Mouse (Mus musculus) heart, embryonic 10.5 days (tissue): Measurements from ENCODE around the gene Vdac1. TPM values are rescaled to one million over a fixed set of nuclear protein-coding genes. Genes with fewer than 3 reads are reported as not detected.

Experiments used
- DNase-seq: peaks from one replicate; pipeline ENCODE4 v3.0.0-alpha.2; 2017; ENCODE audit warnings: low spot score
- H3K27ac ChIP-seq: fragments of 300-500 bp; sonication (generic); 2 replicates; pipeline ENCODE4 v1.5.1; 2016; ENCODE audit warnings: mild to moderate bottlenecking
- H3K27me3 ChIP-seq: fragments of 300-500 bp; sonication (generic); 2 replicates; pipeline ENCODE4 v1.6.1; 2016; ENCODE audit warnings: mild to moderate bottlenecking; ENCODE audit not compliant: poor library complexity, insufficient read depth, severe bottlenecking
- H3K36me3 ChIP-seq: fragments of 300-500 bp; sonication (generic); 2 replicates; pipeline ENCODE4 v1.6.1; 2016; ENCODE audit warnings: mild to moderate bottlenecking, moderate library complexity
- H3K4me1 ChIP-seq: fragments of 300-500 bp; sonication (generic); 2 replicates; pipeline ENCODE4 v1.6.1; 2016; ENCODE audit warnings: mild to moderate bottlenecking
- H3K4me3 ChIP-seq: fragments of 300-500 bp; sonication (generic); 2 replicates; pipeline ENCODE4 v1.5.1; 2016; ENCODE audit warnings: mild to moderate bottlenecking, moderate library complexity
- H3K9me3 ChIP-seq: fragments of 300-500 bp; sonication (generic); 2 replicates; pipeline ENCODE4 v1.6.1; 2016; ENCODE audit warnings: mild to moderate bottlenecking, moderate library complexity
- WGBS: fragments of 180-500 bp; shearing (Covaris S2); methylation state at CpG from one replicate; pipeline ENCODE4 v1.1.7; 2016; 5-methylcytosine and 5-hydroxymethylcytosine counted together
- polyA plus RNA-seq: library from polyadenylated mRNA; unstranded; fragments of >200 nt; fragmentation: Nextera tagmentation; extraction: Ambion mirVana; gene quantifications from 2 replicates; pipeline ENCODE4 v1.2.1, GENCODE M21; 2016

The Vdac1 gene
- 304 and 442 TPM in 2 replicates for polyA plus RNA-seq

DNA sequence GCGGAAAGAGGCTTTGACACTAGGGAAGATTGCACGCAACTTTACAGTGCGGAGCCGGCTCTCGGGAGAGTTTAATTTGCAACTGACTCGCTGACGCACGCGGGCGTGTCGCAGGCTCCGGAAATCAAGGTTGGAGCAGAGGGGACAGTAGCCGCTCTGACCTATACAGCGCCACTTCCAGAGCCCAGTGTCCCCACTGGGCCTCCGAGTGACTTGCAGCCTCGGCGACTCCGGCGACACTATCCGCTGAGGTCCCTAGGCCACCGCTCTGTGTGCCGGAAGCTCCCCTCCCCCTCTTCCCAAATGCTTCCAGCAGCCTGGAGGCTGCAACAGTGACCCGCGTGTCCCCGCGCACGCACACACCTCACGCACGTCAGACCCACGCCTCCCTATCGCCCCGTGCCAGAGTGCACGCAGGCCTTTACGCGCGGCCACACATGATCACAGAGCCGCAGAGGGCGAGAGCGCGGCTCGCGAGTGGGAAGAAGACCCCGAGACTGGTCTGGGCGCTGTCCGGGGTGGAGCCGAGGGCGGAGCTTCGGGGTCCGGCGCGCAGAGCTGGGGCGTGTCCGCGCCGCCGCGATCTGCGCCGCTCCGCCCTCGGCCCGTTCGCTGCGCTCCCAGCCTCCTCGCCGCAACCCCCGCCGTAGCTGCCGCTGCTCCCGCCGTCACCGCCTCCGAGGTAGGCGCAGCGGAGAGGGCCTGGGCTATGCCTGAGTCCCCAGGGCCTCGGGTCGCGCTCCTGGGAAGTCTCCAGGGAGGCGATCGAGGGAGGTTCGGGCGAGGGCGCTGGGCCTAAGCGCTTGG, at the start of gene Vdac1:
TSS of gene Vdac1 (plus strand) at position 390 of the 807 bp plus-strand sequence.
- DNase-seq, result peak; percentile 95
- H3K9me3 ChIP-seq, result no peaks in the 10 kb centered on the region
- peaks cover 46% of the 10 kb centered on the region for H3K4me1 ChIP-seq
- under 1% methylated on average over 84 of the region's 84 CpGs for WGBS
- peak within 1 kb of the TSS; percentile 99 for H3K27ac ChIP-seq
- no peaks in the 10 kb centered on the region for H3K27me3 ChIP-seq
- peaks cover 4% of the 10 kb centered on the region; the same call in 1 of the 2 replicates for H3K36me3 ChIP-seq
- peak within 1 kb of the TSS; percentile 98 for H3K4me3 ChIP-seq

GRCm38 (mm10) chr11:52314102-52314793, 46.4 kb upstream of the Vdac1 start:
- 0 out of 2 replicates have a peak overlapping the region, but pooled peaks have one; percentile 13 for H3K27ac ChIP-seq
- WGBS, result 10% methylated on average over 26 of the region's 26 CpGs
- no peak for DNase-seq
- H3K4me1 ChIP-seq, result peaks cover 35% of the 10 kb centered on the region
- peak overlapping the region; percentile 12; the same call in 1 of the 2 replicates for H3K4me3 ChIP-seq
- H3K36me3 ChIP-seq, result no peaks in the 10 kb centered on the region
- H3K9me3 ChIP-seq, result no peaks in the 10 kb centered on the region
- peaks cover 21% of the 10 kb centered on the region for H3K27me3 ChIP-seq

DNA sequence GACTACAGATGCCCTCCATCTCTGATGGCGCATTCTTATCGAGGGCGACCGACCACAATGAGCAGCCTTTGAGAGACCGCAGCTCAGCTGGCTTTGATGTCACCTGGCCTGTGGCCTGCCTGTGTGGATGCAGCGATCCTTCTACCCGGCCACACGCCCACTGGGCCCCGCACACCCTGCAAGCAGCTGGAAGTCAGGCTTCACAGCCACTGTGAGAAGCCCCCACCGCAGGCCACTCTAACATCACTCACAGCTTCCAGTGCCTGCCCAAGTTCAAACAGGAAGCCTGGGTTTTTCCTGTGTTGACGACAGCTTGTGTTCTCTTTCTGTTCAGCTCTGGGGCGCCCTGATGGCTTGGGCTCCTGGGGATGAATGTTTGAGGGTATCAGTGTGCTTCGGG, 42.2 kb upstream of the Vdac1 start:
- DNase-seq, result no peak
- WGBS, result 53% methylated on average over 13 of the region's 13 CpGs
- H3K27me3 ChIP-seq, result peaks cover 23% of the 10 kb centered on the region
- H3K36me3 ChIP-seq, result no peaks in the 10 kb centered on the region
- peak overlapping the region; percentile 2; the same call in 1 of the 2 replicates for H3K27ac ChIP-seq
- H3K4me3 ChIP-seq, result no peak overlapping the region
- H3K4me1 ChIP-seq, result peaks cover 22% of the 10 kb centered on the region
- no peaks in the 10 kb centered on the region for H3K9me3 ChIP-seq

DNA sequence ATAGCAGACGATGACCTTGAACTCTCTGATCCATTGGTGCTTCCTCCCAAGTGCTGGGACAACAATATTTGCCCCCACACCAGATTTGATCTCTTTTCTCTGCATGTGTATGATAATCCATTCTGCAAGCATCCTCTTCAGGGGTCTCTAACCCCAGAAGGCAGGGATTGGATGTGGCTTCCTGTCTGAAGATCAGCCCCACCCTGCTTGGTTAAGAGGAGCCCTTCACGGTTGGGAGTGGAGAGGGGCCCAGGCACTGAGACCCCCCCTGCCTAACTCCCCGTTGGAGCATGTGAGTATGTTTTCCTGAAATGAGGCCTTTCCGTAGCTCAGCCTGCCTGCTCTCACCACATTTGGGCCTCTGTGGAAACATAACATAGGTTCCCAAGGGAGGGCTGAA, 41.0 kb upstream of the Vdac1 start:
- DNase-seq, result no peak
- Histone ChIP-seq H3K9me3 (no peaks in the 10 kb centered on the region), H3K4me3 (no peak overlapping the region), H3K27me3 (peaks cover 26% of the 10 kb centered on the region), H3K4me1 (peaks cover 12% of the 10 kb centered on the region), H3K27ac (no peak overlapping the region), H3K36me3 (no peaks in the 10 kb centered on the region)
- 62% methylated on average over 4 of the region's 4 CpGs for WGBS

DNA sequence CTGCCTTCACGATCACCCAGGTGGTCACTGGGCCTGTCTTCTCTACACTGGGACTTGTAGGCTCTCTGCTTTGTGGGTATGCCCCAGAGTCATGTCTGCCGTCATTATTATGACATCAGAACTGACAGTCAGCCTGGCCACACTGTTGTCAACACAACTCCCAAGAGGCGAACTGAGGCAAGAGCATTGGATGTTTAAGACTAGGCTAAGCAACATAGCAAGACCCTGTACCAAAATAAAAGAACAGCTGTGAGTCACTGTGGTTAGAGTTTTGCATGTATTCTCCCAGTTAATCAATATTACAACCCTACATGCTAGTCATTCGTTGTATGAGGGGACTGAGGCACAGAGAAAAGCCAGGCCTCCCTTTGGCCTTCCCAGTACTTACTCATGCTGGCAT, 40.1 kb upstream of the Vdac1 start:
- no peak overlapping the region for H3K27ac ChIP-seq
- peaks cover 27% of the 10 kb centered on the region for H3K27me3 ChIP-seq
- H3K4me1 ChIP-seq, result peaks cover 9% of the 10 kb centered on the region
- H3K4me3 ChIP-seq, result no peak overlapping the region
- H3K36me3 ChIP-seq, result no peaks in the 10 kb centered on the region
- 75% methylated on average over 4 of the region's 4 CpGs for WGBS
- H3K9me3 ChIP-seq, result no peaks in the 10 kb centered on the region
- DNase-seq, result no peak

GRCm38 (mm10) chr11:52321540-52321939, 39.1 kb upstream of the Vdac1 start:
- no peaks in the 10 kb centered on the region for H3K36me3 ChIP-seq
- peaks cover 26% of the 10 kb centered on the region for H3K27me3 ChIP-seq
- DNase-seq, result no peak
- H3K4me3 ChIP-seq, result no peak overlapping the region
- WGBS, result 69% methylated on average over 3 of the region's 3 CpGs
- peaks cover 9% of the 10 kb centered on the region for H3K4me1 ChIP-seq
- H3K27ac ChIP-seq, result no peak overlapping the region
- no peaks in the 10 kb centered on the region for H3K9me3 ChIP-seq

GRCm38 (mm10) chr11:52324442-52325367, 36.0 kb upstream of the Vdac1 start:
- DNase-seq, result no peak
- WGBS, result 53% methylated on average over 23 of the region's 23 CpGs
- H3K27me3 ChIP-seq, result peaks cover 26% of the 10 kb centered on the region
- H3K36me3 ChIP-seq, result no peaks in the 10 kb centered on the region
- H3K4me3 ChIP-seq, result no peak overlapping the region
- H3K9me3 ChIP-seq, result no peaks in the 10 kb centered on the region
- no peak overlapping the region for H3K27ac ChIP-seq
- no peaks in the 10 kb centered on the region for H3K4me1 ChIP-seq

GRCm38 (mm10) chr11:52327313-52327712, 33.3 kb upstream of the Vdac1 start:
- no peak for DNase-seq
- Histone ChIP-seq H3K27ac (no peak overlapping the region), H3K4me3 (no peak overlapping the region), H3K4me1 (no peaks in the 10 kb centered on the region), H3K9me3 (no peaks in the 10 kb centered on the region), H3K36me3 (no peaks in the 10 kb centered on the region), H3K27me3 (peaks cover 26% of the 10 kb centered on the region)
- 63% methylated on average over 3 of the region's 3 CpGs for WGBS

DNA sequence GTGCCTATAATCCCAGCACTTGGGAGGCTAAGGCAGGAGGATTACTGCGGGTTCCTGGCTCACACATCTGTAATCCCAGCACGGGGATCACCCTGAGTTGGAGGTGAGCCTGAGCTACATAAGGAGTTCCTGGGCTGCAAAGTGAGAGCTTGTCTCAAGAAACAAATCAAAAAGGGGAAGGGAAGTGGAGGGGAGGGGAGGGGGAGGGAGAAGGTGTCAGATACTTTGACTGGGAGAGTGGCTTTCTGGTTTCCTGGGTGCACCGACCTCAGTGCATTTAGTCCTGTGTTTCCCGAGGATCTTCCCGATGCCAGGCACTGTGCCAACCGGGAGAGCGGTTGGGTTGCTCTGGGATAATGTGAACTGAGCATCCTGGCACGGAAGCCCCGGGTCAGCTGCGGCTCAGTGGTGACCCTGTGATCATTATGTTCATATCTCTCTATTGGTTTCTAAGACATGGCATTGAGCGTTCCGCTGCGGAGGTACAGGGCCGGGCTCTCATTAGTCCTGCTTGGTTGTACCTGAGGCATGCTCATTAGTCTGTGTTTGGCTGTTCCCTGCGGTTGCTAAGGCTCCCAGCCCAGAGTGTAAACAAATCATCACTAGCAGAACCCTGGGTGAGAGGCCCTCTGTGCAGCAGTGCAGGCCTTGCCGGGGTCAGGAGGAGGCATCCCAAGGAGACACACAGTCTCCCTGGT, 28.1 kb upstream of the Vdac1 start:
- no peak for DNase-seq
- 54% methylated on average over 16 of the region's 16 CpGs for WGBS

DNA sequence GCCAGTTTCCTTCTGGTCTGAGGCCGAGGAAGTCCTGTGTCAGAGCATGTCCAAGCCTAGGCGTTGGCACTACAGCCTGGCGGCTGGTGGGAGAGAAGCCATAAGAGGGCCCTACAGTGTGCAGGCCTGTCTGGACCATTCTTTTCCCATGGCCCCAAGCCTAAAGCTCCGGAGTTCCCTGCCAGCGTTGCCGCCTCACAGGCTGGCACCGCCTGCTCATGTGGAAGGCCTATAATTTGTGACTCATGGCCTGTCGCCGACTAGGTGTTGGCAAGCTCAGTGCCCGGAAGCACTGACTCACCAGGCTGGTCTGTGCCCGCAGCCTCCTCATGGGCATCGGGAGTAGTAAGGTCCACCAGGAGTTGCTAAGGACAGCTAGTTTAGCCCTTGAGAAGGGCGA, 27.0 kb upstream of the Vdac1 start:
- WGBS, result 89% methylated on average over 13 of the region's 13 CpGs
- Histone ChIP-seq H3K4me1 (peaks cover 16% of the 10 kb centered on the region), H3K36me3 (no peaks in the 10 kb centered on the region), H3K4me3 (no peak overlapping the region), H3K27ac (0 out of 2 replicates have a peak overlapping the region, but pooled peaks have one; percentile 36), H3K27me3 (no peaks in the 10 kb centered on the region), H3K9me3 (no peaks in the 10 kb centered on the region)
- no peak for DNase-seq

More for the DNA sequence above, 28.1 kb upstream of the Vdac1 start:
- no peaks in the 10 kb centered on the region for H3K9me3 ChIP-seq
- H3K36me3 ChIP-seq, result no peaks in the 10 kb centered on the region
- peaks cover 13% of the 10 kb centered on the region for H3K4me1 ChIP-seq
- no peak overlapping the region for H3K27ac ChIP-seq
- H3K4me3 ChIP-seq, result no peak overlapping the region
- H3K27me3 ChIP-seq, result no peaks in the 10 kb centered on the region

GRCm38 (mm10) chr11:52335263-52335662, 25.4 kb upstream of the Vdac1 start:
- 79% methylated on average over 4 of the region's 4 CpGs for WGBS
- DNase-seq, result no peak
- Histone ChIP-seq H3K27ac (no peak overlapping the region), H3K27me3 (no peaks in the 10 kb centered on the region), H3K4me3 (no peak overlapping the region), H3K9me3 (no peaks in the 10 kb centered on the region), H3K4me1 (peaks cover 16% of the 10 kb centered on the region), H3K36me3 (no peaks in the 10 kb centered on the region)

DNA sequence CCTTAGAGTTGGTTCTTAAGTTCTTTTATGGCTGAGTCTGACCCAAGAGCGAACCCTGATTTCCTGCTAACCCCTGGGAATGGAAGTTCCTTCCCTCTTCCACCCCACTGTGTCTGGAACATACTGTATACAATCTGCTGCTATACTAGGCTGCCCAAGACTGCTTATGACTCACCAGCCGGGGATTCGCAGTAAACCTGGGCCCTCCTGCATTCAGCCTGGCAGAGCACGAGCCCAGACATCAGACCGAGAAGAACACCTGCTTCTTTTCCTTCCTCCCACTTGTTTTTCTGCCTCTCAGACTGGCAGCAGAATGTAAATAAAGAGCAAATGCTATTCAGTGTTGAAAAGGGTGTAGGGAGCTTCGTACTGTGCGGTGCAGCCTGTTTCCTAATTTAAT, 24.7 kb upstream of the Vdac1 start:
- Histone ChIP-seq H3K4me1 (peaks cover 23% of the 10 kb centered on the region), H3K27me3 (no peaks in the 10 kb centered on the region), H3K4me3 (no peak overlapping the region), H3K27ac (no peak overlapping the region), H3K36me3 (no peaks in the 10 kb centered on the region), H3K9me3 (no peaks in the 10 kb centered on the region)
- WGBS, result 79% methylated on average over 7 of the region's 7 CpGs
- DNase-seq, result no peak
